ENCODE assay signal across 20 mouse cellular contexts in the genomic region with DNA sequence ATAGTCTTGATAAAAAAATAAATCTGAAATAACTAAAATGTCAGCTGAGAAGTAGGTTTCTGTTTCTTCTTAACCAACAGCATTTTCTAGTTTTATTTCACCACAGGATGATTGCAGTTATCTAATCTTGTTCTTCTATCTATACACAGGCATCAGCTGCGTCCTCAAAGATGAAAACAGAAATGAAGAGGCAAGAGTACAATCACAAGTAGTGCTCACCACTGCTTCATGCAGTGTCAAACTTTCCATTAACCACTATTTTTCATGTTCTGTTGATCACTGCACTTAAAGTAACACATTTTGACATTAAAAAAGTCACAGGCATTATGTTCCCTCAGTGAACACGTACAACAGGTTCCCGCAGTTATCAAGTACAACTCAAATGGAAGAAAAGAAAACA.
"Had no signal": no experiment of that assay in that cellular context is flagged by ENCODE, and none has a peak within 500 bp of the region (broad histone marks: within the 10 kb centered on the region; RNA-seq: fewer than 3 reads in every experiment).

No protein-coding gene starts in this region.

- H3K4me2 ChIP-seq: lung, embryonic 15.5 days; midbrain, embryonic 12.5 days; neural tube, embryonic 13.5 days; neural tube, embryonic 15.5 days had no signal

- H3K4me3 ChIP-seq: lung, embryonic 15.5 days; midbrain, embryonic 10.5 days; midbrain, embryonic 12.5 days; myocyte; neural tube, embryonic 13.5 days; neural tube, embryonic 15.5 days had no signal

- ATAC-seq: lung, postnatal 0 days; midbrain, embryonic 16.5 days had no signal

- DNase-seq: lung, adult 2 months; lung, postnatal 14 days; lung, postnatal 4 days; midbrain, embryonic 14.5 days; retina, postnatal 1 day; right cerebral cortex, adult 18-20 months; right cerebral cortex, postnatal 25 days; right cerebral cortex, postnatal 4 days; spleen, adult 18-20 months; thymus, adult 18-20 months; thymus, postnatal 14 days; thymus, postnatal 36 days had no signal

- H3K9me3 ChIP-seq: lung, embryonic 15.5 days; midbrain, embryonic 10.5 days; midbrain, embryonic 12.5 days; neural tube, embryonic 13.5 days; neural tube, embryonic 15.5 days had no signal

- H3K4me1 ChIP-seq: midbrain, embryonic 10.5 days; neural tube, embryonic 13.5 days; neural tube, embryonic 15.5 days had no signal

- H3K9ac ChIP-seq: lung, embryonic 15.5 days; midbrain, embryonic 12.5 days; neural tube, embryonic 13.5 days; neural tube, embryonic 15.5 days had no signal

- H3K27me3 ChIP-seq: lung, embryonic 15.5 days; midbrain, embryonic 12.5 days; neural tube, embryonic 13.5 days; neural tube, embryonic 15.5 days had no signal

- H3K27ac ChIP-seq: lung, embryonic 15.5 days; midbrain, embryonic 10.5 days; midbrain, embryonic 12.5 days; neural tube, embryonic 13.5 days; neural tube, embryonic 15.5 days had no signal
